Mouse (Mus musculus) CD4-positive helper T cell, adult 2 months (primary cell): ENCODE data around the gene Ggact.
A peak's percentile ranks its signal among the peaks of the same experiment; 100 is the strongest.

Experiments used
- DNase-seq: peaks from one replicate; pipeline ENCODE4 v3.0.0-alpha.2; 2012; ENCODE audit warnings: low read depth, missing footprints, low spot score

Gene Ggact

GRCm38 (mm10) chr14:122900679-122901078 is 12.9 kb downstream of the Ggact start:
- no peak for DNase-seq

DNA sequence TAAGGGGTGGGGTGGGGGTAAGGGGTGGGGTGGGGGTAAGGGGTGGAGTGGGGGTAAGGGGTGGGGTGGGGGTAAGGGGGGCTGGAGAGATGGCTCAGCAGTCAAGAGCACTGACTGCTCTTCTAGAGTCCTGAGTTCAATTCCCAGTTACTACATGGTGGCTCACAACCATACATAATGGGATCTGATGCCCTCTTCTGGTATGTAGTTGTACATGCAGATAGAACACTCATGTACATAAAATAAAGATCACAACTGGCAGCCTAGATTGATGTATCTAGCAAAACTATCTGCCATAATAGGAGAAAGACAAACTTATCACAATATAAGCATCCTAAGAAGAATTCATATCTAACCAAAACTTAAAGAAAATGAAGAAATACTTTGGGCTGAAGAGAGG is 15.0 kb downstream of the Ggact start:
- DNase-seq = no peak

- no peak for DNase-seq
Observed at GRCm38 (mm10) chr14:122896106-122896505, 17.5 kb downstream of the Ggact start.

GRCm38 (mm10) chr14:122891470-122891968 is 22.0 kb downstream of the Ggact start:
- DNase-seq = no peak

DNA sequence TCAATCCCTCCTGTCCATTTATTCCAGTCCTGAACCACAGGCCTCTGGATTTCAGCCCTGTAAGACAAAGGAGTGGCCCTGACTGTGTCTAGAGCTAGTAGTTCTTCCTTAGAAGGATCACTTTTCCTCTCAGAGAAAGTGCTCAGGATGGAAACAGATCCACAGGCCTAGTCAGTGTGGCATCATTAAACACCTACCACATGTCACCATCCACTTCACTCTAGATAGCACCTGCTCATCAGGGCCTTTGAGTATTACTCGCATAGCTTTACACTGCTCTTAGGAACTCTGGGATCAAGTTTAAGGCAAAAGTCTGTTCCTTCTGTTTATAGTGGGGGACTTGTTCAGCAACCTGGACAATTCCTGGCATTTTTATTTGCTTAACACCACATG is 25.1 kb downstream of the Ggact start:
- DNase-seq = no peak

- DNase-seq = no peak
Observed at GRCm38 (mm10) chr14:122887702-122888479, 25.7 kb downstream of the Ggact start.

- no peak for DNase-seq
Observed at GRCm38 (mm10) chr14:122887278-122887677, 26.3 kb downstream of the Ggact start.

- no peak for DNase-seq
Observed at GRCm38 (mm10) chr14:122885893-122886292, 27.7 kb downstream of the Ggact start.

DNA sequence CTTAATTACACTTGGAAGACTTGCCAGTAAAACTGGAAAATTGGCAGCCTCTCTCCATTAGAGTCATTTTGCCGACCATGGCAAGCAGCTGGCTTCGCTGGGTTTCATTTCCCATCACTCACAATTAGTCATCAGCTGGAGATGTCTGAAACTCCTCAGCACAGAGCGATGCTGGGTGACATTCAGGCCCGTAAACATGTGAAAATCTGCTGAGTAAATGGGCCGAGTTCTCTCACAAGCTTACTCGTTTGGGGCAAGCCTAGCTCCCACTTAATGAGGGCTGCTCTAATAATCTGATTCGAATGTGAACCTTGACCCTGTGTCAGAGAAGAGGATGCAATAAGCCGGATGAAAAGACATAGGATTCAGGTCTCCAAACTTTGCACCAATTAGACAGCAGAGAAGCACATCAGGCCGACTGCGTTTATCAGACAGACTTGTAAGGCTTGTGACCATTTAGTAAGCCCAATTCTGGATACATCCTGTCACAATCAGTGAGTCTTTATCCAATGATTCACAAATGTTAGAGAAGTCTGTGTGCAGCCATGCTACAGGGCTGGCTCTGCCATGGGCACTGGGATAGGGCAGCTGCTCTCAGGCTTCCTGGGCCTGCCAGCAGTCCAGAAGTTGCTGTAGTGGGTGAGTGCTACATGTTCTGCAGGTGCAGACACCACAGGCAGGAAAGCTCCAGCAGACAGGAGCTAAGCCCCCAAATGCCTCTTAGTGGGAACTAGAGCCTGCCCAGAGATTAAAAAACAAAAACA is 29.6 kb downstream of the Ggact start:
- no peak for DNase-seq

DNA sequence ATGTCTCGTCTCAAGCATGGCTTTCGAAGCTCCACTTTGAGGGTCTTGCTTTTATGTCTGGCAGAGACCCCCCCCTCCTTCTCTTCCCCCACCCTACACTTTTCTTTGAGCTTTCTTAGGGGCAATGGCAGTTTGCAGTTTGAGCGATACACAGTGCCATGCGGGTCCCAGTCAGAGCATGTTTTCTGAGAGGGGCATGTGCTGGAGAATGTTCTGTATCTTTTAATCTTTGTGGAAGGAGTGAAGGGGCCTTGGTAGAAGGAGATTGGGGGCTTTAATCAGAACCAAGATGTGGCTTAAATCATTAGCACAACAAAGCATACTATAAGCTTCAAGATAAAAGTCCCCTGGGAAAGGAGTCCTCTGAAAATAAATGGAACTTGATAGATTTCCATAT is 30.1 kb downstream of the Ggact start:
- DNase-seq = no peak

GRCm38 (mm10) chr14:122882795-122883409 is 30.7 kb downstream of the Ggact start:
- no peak for DNase-seq

DNA sequence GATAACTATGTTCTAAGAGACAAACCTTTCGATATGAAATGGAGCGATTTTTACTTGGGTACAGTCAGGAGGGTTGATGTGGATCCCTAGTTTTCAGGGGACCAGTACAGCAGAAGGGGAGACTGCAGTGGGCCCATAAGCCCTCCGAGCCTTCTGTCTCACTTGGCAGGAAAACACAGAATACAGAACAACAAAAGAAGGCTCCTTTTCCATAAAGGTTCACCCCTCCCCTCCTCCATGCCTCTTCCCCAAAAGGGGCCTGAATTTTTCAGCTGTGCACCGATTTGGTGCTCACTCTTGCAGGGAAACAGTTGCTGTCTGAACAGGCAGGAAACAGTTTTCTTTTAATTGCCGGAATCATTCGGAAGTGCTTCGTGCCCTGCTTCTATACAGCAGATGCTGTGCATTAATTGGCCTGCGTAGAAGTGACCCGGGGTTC is 31.3 kb downstream of the Ggact start:
- no peak for DNase-seq

- DNase-seq = no peak
Observed at GRCm38 (mm10) chr14:122881699-122882098, 31.9 kb downstream of the Ggact start.

DNA sequence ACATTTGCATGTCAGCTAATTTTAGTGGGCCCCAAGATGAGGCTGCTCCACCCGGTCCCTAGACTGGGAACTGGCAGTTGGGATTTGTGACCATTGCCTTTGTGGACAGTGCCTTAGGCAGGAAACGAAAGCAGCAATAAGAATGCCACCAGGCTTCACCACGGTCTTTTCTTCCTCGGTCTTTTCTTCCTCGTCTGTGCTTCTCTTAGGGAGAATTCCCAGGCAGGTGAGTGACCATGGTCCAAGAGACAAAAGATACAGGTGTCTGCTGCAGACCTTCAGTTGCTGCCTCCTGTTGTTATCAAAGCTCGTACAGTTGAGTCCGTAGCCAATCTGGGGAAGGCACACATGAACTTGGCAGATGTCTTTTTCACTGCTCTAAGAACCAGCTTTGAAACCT is 33.3 kb downstream of the Ggact start:
- no peak for DNase-seq

GRCm38 (mm10) chr14:122877787-122878186 is 35.8 kb downstream of the Ggact start:
- no peak for DNase-seq

- no peak for DNase-seq
Observed at GRCm38 (mm10) chr14:122876723-122877122, 36.8 kb downstream of the Ggact start.

GRCm38 (mm10) chr14:122876163-122876562 is 37.4 kb downstream of the Ggact start:
- DNase-seq = peak; percentile 70

GRCm38 (mm10) chr14:122875636-122876035 is 37.9 kb downstream of the Ggact start:
- no peak for DNase-seq

DNA sequence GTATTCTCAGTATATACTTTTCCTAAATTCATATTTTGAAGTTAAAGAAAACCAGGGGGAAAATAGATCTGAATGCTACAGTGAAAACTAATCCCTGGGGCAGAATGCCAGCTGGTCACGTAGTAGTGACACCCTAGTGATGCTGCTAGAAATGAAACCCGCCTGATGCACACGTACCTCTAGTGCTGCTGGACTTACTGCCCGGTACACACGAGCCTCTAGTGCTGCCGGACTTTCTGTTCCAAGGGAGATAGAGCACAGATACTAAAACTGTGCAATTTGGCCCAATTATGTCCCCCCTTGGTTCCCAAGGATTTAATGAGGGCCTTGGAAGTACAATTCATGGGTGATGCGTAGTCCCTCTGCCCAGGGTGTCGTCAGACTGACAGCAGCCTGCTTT is 38.5 kb downstream of the Ggact start:
- DNase-seq = no peak

GRCm38 (mm10) chr14:122872612-122873011 is 40.9 kb downstream of the Ggact start:
- DNase-seq = no peak

GRCm38 (mm10) chr14:122871841-122872580 is 41.5 kb downstream of the Ggact start:
- no peak for DNase-seq

DNA sequence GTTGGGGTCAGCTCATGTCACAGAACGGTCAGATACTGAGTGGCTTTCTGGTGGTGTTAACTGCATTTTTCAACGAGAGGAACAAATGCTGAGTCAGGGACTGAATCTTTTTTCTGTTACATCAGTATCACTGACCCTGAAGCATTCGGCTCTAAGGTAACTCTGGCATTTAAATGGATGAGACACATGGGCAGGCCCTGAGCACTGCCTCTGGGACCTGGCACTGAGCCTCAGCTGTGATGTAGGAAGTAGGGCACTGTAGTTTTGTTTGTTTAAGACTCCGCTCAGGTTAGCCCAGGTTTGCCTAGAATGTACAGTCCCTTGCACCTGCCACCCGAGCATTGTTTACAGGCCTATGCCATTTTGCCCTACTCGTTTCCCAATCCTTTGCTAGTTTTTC is 43.7 kb downstream of the Ggact start:
- DNase-seq = no peak
